Mouse (Mus musculus): Measurements from ENCODE around the gene Nif3l1. TPM values are rescaled to one million over a fixed set of nuclear protein-coding genes. Genes with fewer than 3 reads are reported as not detected.
A peak's percentile ranks its signal among the peaks of the same experiment; 100 is the strongest.

Gene Nif3l1
- polyA plus RNA-seq, 1 experiment from 2014 or later = 28.5 TPM

DNA sequence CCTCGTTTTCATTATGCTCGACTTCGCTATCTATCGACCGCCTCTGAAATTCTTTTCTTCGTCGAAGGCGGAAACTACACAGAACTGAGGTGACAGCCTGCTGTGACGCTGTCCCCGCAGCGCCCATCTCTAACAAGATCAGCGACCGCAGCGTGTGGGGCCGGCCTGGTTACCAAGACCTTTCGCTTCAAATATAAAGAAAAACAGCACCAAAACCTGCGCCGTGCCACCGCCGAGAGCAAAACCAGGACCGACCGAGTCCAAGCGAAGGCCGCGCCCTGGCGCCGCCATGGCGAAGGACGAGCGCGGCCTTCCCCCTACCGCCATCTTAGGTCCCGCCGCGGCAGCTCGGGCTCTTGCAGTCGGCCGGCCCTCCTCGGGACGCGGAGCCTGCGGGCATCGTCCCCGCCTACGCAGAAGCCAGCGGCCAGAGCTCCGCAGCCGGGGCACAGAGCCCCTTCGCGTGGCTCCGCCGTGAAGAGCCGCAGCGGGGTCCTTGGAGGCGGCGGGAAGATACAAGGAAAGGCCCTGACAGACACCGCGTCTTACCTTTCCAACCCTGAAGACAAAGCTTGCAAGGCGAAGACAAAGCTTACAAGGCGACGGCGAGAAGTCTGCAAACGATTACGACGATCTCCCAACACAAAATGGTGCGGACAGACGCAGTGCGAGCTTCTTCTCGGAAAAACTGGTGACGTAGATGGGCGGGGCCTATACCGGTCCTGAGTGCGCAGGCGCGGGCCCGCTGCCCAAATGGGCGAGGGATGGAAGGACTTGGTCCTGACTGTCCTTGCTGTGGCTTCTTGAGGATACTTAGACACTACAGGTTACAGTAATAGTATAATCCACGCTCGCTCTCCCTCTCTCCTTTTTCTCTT, 21.3 kb upstream of the Nif3l1 start, which contains the start of gene Clk1:
Gene Clk1, minus strand, starts transcription at position 696 of the 878 bp plus-strand sequence.
- WGBS = under 1% methylated on average over 79 of the region's 79 CpGs
- Histone ChIP-seq H3K4me3 (ENCODE audit: control insufficient read depth in 1 of 2, insufficient read depth in 1 of 2, low read depth in 1 of 2, low read length in 2 of 2) (peak within 1 kb of the TSS; percentile 62 to 100), H3K4me2 (ENCODE audit: low read length) (peak within 1 kb of the TSS; percentile 87), H3K27me3 (ENCODE audit: control insufficient read depth, insufficient read depth, low read length) (no peaks in the 10 kb centered on the region), H3K9ac (ENCODE audit: low read length) (peak within 1 kb of the TSS; percentile 100), H3K9me3 (ENCODE audit: control insufficient read depth, low read length) (no peaks in the 10 kb centered on the region), H3K36me3 (ENCODE audit: control insufficient read depth, insufficient read depth, low read length) (peaks cover 28% of the 10 kb centered on the region), H3K27ac (replicated peaks in 1 of 2; ENCODE audit: control insufficient read depth in 1 of 2, insufficient read depth in 1 of 2, low read depth in 2 of 2, low read length in 2 of 2) (peak within 1 kb of the TSS; percentile 93 to 100), H3K4me1 (ENCODE audit: control insufficient read depth in 2 of 2, insufficient read depth in 2 of 2, low read length in 2 of 2) (peaks cover 2 to 17% of the 10 kb centered on the region in 2 experiments)
- peak; percentile 95 for ATAC-seq (ENCODE audit: insufficient number of reproducible peaks, insufficient read depth, low FRiP score, low read depth)

DNA sequence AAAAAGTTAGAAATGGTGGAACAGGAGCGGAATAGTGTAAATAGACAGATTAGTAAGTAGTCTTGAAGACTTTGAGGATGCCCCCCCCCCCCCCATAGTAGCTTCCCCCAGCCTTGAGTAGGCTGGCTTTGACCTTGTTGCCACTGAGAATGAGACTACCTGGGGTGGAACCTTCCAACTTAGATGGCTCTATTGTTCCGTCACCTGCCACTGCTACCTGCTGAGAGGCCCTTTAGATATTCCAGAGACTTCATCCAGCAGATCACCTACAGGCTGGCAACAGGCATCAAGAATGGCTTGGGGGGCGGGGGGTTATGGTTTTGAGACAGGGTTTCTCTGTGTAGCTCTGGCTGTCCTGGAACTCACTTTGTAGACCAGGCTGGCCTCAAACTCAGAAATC, 20.4 kb upstream of the Nif3l1 start:
- Histone ChIP-seq H3K27me3 (ENCODE audit: control insufficient read depth, insufficient read depth, low read length) (no peaks in the 10 kb centered on the region), H3K9me3 (ENCODE audit: control insufficient read depth, low read length) (no peaks in the 10 kb centered on the region), H3K9ac (ENCODE audit: low read length) (no peak overlapping the region), H3K4me2 (ENCODE audit: low read length) (no peak overlapping the region), H3K4me3 (ENCODE audit: control insufficient read depth in 1 of 2, insufficient read depth in 1 of 2, low read depth in 1 of 2, low read length in 2 of 2) (no peak overlapping the region), H3K27ac (replicated peaks in 1 of 2; ENCODE audit: control insufficient read depth in 1 of 2, insufficient read depth in 1 of 2, low read depth in 2 of 2, low read length in 2 of 2) (no peak overlapping the region), H3K4me1 (ENCODE audit: control insufficient read depth in 2 of 2, insufficient read depth in 2 of 2, low read length in 2 of 2) (peaks cover 2 to 17% of the 10 kb centered on the region in 2 experiments), H3K36me3 (ENCODE audit: control insufficient read depth, insufficient read depth, low read length) (peaks cover 19% of the 10 kb centered on the region)
- no peak for ATAC-seq (ENCODE audit: insufficient number of reproducible peaks, insufficient read depth, low FRiP score, low read depth)
- WGBS = 86% methylated on average over 3 of the region's 3 CpGs

- Histone ChIP-seq H3K27me3 (ENCODE audit: control insufficient read depth, insufficient read depth, low read length) (no peaks in the 10 kb centered on the region), H3K4me1 (ENCODE audit: control insufficient read depth in 2 of 2, insufficient read depth in 2 of 2, low read length in 2 of 2) (peaks cover 0 to 21% of the 10 kb centered on the region in 2 experiments; a peak in 3 of 4 replicates), H3K27ac (replicated peaks in 1 of 2; ENCODE audit: control insufficient read depth in 1 of 2, insufficient read depth in 1 of 2, low read depth in 2 of 2, low read length in 2 of 2) (peak overlapping the region; percentile 89 to 91), H3K9me3 (ENCODE audit: control insufficient read depth, low read length) (no peaks in the 10 kb centered on the region), H3K36me3 (ENCODE audit: control insufficient read depth, insufficient read depth, low read length) (peaks cover 39% of the 10 kb centered on the region), H3K4me2 (ENCODE audit: low read length) (peak overlapping the region; percentile 78), H3K4me3 (ENCODE audit: control insufficient read depth in 1 of 2, insufficient read depth in 1 of 2, low read depth in 1 of 2, low read length in 2 of 2) (peak overlapping the region; percentile 68 to 73), H3K9ac (ENCODE audit: low read length) (peak overlapping the region; percentile 87)
- WGBS = 12% methylated on average over 10 of the region's 10 CpGs
- ATAC-seq (ENCODE audit: insufficient number of reproducible peaks, insufficient read depth, low FRiP score, low read depth) = no peak
Observed at GRCm38 (mm10) chr1:58444691-58445090, 260 bp upstream of the Nif3l1 start.

GRCm38 (mm10) chr1:58445861-58446260, 910 bp downstream of the Nif3l1 start:
- Histone ChIP-seq H3K27me3 (ENCODE audit: control insufficient read depth, insufficient read depth, low read length) (no peaks in the 10 kb centered on the region), H3K9ac (ENCODE audit: low read length) (peak overlapping the region; percentile 87), H3K4me1 (ENCODE audit: control insufficient read depth in 2 of 2, insufficient read depth in 2 of 2, low read length in 2 of 2) (peaks cover 0 to 21% of the 10 kb centered on the region in 2 experiments; a peak in 3 of 4 replicates), H3K27ac (replicated peaks in 1 of 2; ENCODE audit: control insufficient read depth in 1 of 2, insufficient read depth in 1 of 2, low read depth in 2 of 2, low read length in 2 of 2) (peak overlapping the region; percentile 89 to 91), H3K4me3 (ENCODE audit: control insufficient read depth in 1 of 2, insufficient read depth in 1 of 2, low read depth in 1 of 2, low read length in 2 of 2) (peak overlapping the region; percentile 68 to 73), H3K36me3 (ENCODE audit: control insufficient read depth, insufficient read depth, low read length) (peaks cover 34% of the 10 kb centered on the region), H3K9me3 (ENCODE audit: control insufficient read depth, low read length) (no peaks in the 10 kb centered on the region), H3K4me2 (ENCODE audit: low read length) (peak overlapping the region; percentile 78)
- 15% methylated on average over 11 of the region's 11 CpGs for WGBS
- ATAC-seq (ENCODE audit: insufficient number of reproducible peaks, insufficient read depth, low FRiP score, low read depth) = no peak

GRCm38 (mm10) chr1:58447766-58448165, 2.8 kb downstream of the Nif3l1 start:
- Histone ChIP-seq H3K27me3 (ENCODE audit: control insufficient read depth, insufficient read depth, low read length) (no peaks in the 10 kb centered on the region), H3K9ac (ENCODE audit: low read length) (no peak overlapping the region), H3K9me3 (ENCODE audit: control insufficient read depth, low read length) (no peaks in the 10 kb centered on the region), H3K4me1 (ENCODE audit: control insufficient read depth in 2 of 2, insufficient read depth in 2 of 2, low read length in 2 of 2) (peaks cover 0 to 21% of the 10 kb centered on the region in 2 experiments; a peak in 3 of 4 replicates), H3K4me3 (ENCODE audit: control insufficient read depth in 1 of 2, insufficient read depth in 1 of 2, low read depth in 1 of 2, low read length in 2 of 2) (no peak overlapping the region), H3K36me3 (ENCODE audit: control insufficient read depth, insufficient read depth, low read length) (peaks cover 32% of the 10 kb centered on the region), H3K4me2 (ENCODE audit: low read length) (no peak overlapping the region), H3K27ac (replicated peaks in 1 of 2; ENCODE audit: control insufficient read depth in 1 of 2, insufficient read depth in 1 of 2, low read depth in 2 of 2, low read length in 2 of 2) (no peak overlapping the region)
- WGBS = 93% methylated on average over 7 of the region's 7 CpGs
- ATAC-seq (ENCODE audit: insufficient number of reproducible peaks, insufficient read depth, low FRiP score, low read depth) = no peak

DNA sequence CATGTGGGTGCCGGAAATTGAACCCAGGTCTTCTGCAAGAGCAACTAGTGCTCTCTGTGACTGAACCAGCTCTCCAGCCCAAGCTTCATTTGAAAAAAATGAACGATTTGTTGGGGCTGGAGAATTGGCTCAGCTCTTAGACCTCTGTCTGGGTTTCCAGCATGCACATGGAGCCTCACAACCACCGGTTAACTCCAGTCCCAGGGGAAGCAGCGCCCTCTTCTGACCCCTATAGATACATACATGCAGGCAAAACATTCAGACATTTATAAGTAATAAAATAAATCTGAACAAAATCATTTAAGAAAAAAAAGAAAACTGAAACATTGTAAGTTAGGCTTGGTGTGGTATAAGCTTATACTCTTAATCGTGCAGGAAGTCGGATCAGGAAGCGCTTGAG, 3.4 kb downstream of the Nif3l1 start:
- peaks cover 0 to 21% of the 10 kb centered on the region in 2 experiments; a peak in 3 of 4 replicates for H3K4me1 ChIP-seq (ENCODE audit: control insufficient read depth in 2 of 2, insufficient read depth in 2 of 2, low read length in 2 of 2)
- ATAC-seq (ENCODE audit: insufficient number of reproducible peaks, insufficient read depth, low FRiP score, low read depth) = no peak
- no peaks in the 10 kb centered on the region for H3K27me3 ChIP-seq (ENCODE audit: control insufficient read depth, insufficient read depth, low read length)
- H3K4me2 ChIP-seq (ENCODE audit: low read length) = no peak overlapping the region
- H3K4me3 ChIP-seq (ENCODE audit: control insufficient read depth in 1 of 2, insufficient read depth in 1 of 2, low read depth in 1 of 2, low read length in 2 of 2) = no peak overlapping the region
- H3K27ac ChIP-seq (replicated peaks in 1 of 2; ENCODE audit: control insufficient read depth in 1 of 2, insufficient read depth in 1 of 2, low read depth in 2 of 2, low read length in 2 of 2) = no peak overlapping the region
- no peaks in the 10 kb centered on the region for H3K9me3 ChIP-seq (ENCODE audit: control insufficient read depth, low read length)
- no peak overlapping the region for H3K9ac ChIP-seq (ENCODE audit: low read length)
- WGBS = 81% methylated on average over 7 of the region's 7 CpGs
- H3K36me3 ChIP-seq (ENCODE audit: control insufficient read depth, insufficient read depth, low read length) = peaks cover 38% of the 10 kb centered on the region

DNA sequence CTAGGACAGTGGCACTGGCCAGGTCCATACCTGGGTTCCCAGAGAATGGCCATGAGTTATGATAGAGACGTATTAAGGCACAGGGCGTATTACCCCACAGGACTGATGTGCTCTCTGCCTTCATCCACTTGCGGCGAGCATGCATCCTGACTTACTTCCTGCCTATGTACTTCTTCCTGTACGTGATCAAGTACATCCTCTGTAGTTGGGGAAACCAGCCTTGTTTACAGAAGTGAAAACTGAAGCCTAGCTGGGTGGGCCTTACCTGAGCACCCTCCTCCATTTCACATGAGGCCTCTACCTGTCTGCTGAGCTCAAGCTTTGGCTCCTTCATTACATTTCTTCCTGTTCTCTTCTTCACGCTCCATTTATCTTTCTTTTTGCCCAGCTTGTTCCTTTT, 9.4 kb downstream of the Nif3l1 start:
- no peak for ATAC-seq (ENCODE audit: insufficient number of reproducible peaks, insufficient read depth, low FRiP score, low read depth)
- Histone ChIP-seq H3K27ac (replicated peaks in 1 of 2; ENCODE audit: control insufficient read depth in 1 of 2, insufficient read depth in 1 of 2, low read depth in 2 of 2, low read length in 2 of 2) (no peak overlapping the region), H3K9ac (ENCODE audit: low read length) (no peak overlapping the region), H3K4me3 (ENCODE audit: control insufficient read depth in 1 of 2, insufficient read depth in 1 of 2, low read depth in 1 of 2, low read length in 2 of 2) (no peak overlapping the region), H3K9me3 (ENCODE audit: control insufficient read depth, low read length) (no peaks in the 10 kb centered on the region), H3K4me1 (ENCODE audit: control insufficient read depth in 2 of 2, insufficient read depth in 2 of 2, low read length in 2 of 2) (peaks cover 3 to 6% of the 10 kb centered on the region in 2 experiments; a peak in 3 of 4 replicates), H3K27me3 (ENCODE audit: control insufficient read depth, insufficient read depth, low read length) (no peaks in the 10 kb centered on the region), H3K4me2 (ENCODE audit: low read length) (no peak overlapping the region), H3K36me3 (ENCODE audit: control insufficient read depth, insufficient read depth, low read length) (peaks cover 88% of the 10 kb centered on the region)
- WGBS = 87% methylated on average over 6 of the region's 6 CpGs
